Mouse (Mus musculus) 3T3-L1 (cell line): ENCODE results near the gene Sergef.
"Not testable (repeated sequence)": the region's sequence is repeated elsewhere in the genome, so short reads cannot be mapped to it uniquely, and the experiment has no call there.

Experiments used
- DNase-seq: peaks from one replicate; pipeline ENCODE4 v3.0.0-alpha.2; 2015; ENCODE audit warnings: low read depth, low spot score

The Sergef gene

GRCm38 (mm10) chr7:46639692-46640031, at the start of gene Sergef:
TSS of gene Sergef (minus strand) at chr7:46639807.
- peak; percentile 74 for DNase-seq

- DNase-seq = no peak
Measured at GRCm38 (mm10) chr7:46686827-46687226, 47.2 kb upstream of the Sergef start.

- DNase-seq = no peak
Measured at GRCm38 (mm10) chr7:46680732-46681131, 41.1 kb upstream of the Sergef start.

- DNase-seq = not testable (repeated sequence)
Measured at GRCm38 (mm10) chr7:46679044-46679443, 39.4 kb upstream of the Sergef start.

GRCm38 (mm10) chr7:46678417-46678816, 38.8 kb upstream of the Sergef start:
- no peak for DNase-seq

- DNase-seq = no peak
Measured at GRCm38 (mm10) chr7:46676808-46677360, 37.3 kb upstream of the Sergef start.

- no peak for DNase-seq
Measured at GRCm38 (mm10) chr7:46675886-46676285, 36.3 kb upstream of the Sergef start.

- DNase-seq = no peak
Measured at GRCm38 (mm10) chr7:46675061-46675460, 35.5 kb upstream of the Sergef start.

- DNase-seq = peak; percentile 6
Measured at GRCm38 (mm10) chr7:46672160-46672672, 32.6 kb upstream of the Sergef start, which contains the start of gene Tph1. TSS of gene Tph1 (minus strand) at chr7:46672537.

GRCm38 (mm10) chr7:46667256-46667655, 27.6 kb upstream of the Sergef start:
- DNase-seq = no peak

- DNase-seq = peak; percentile 46
Measured at GRCm38 (mm10) chr7:46665236-46665635, 25.6 kb upstream of the Sergef start.

- no peak for DNase-seq
Measured at GRCm38 (mm10) chr7:46661591-46662090, 22.0 kb upstream of the Sergef start.

- no peak for DNase-seq
Measured at GRCm38 (mm10) chr7:46652279-46652678, 12.7 kb upstream of the Sergef start.

GRCm38 (mm10) chr7:46650231-46650630, 10.6 kb upstream of the Sergef start:
- DNase-seq = peak; percentile 43

GRCm38 (mm10) chr7:46648431-46649140, 9.0 kb upstream of the Sergef start:
- no peak for DNase-seq

GRCm38 (mm10) chr7:46643172-46643571, 3.6 kb upstream of the Sergef start:
- DNase-seq = peak; percentile 3

GRCm38 (mm10) chr7:46640062-46640461, 455 bp upstream of the Sergef start:
- no peak for DNase-seq

- peak; percentile 6 for DNase-seq
Measured at GRCm38 (mm10) chr7:46638889-46639691, 517 bp downstream of the Sergef start.

- peak; percentile 38 for DNase-seq
Measured at GRCm38 (mm10) chr7:46628375-46628975, 11.1 kb downstream of the Sergef start.

GRCm38 (mm10) chr7:46623979-46624378, 15.6 kb downstream of the Sergef start:
- DNase-seq = no peak

- DNase-seq = no peak
Measured at GRCm38 (mm10) chr7:46618416-46619110, 21.0 kb downstream of the Sergef start.
